Mouse (Mus musculus) neutrophil, adult 5-6 weeks (primary cell): Measurements from ENCODE around the gene Hdc. TPM values are rescaled to one million over a fixed set of nuclear protein-coding genes. Genes with fewer than 3 reads are reported as not detected.

Experiments
- ATAC-seq: fragments of 151-379, 151-347 bp; 2 replicates; pipeline ENCODE4 v1.8.0; 2017; ENCODE audit warnings: mild to moderate bottlenecking, moderate TSS enrichment; ENCODE audit not compliant: insufficient number of reproducible peaks, poor library complexity, low FRiP score, severe bottlenecking; ENCODE audit errors: extremely low read depth
- total RNA-seq: library from RNA; stranded (forward); fragments of 200-1000 nt; gene quantifications from 2 replicates; pipeline ENCODE4 v1.2.3, GENCODE M21; 2017

Gene Hdc
- total RNA-seq, 1 experiment from 2014 or later: 364 TPM

DNA sequence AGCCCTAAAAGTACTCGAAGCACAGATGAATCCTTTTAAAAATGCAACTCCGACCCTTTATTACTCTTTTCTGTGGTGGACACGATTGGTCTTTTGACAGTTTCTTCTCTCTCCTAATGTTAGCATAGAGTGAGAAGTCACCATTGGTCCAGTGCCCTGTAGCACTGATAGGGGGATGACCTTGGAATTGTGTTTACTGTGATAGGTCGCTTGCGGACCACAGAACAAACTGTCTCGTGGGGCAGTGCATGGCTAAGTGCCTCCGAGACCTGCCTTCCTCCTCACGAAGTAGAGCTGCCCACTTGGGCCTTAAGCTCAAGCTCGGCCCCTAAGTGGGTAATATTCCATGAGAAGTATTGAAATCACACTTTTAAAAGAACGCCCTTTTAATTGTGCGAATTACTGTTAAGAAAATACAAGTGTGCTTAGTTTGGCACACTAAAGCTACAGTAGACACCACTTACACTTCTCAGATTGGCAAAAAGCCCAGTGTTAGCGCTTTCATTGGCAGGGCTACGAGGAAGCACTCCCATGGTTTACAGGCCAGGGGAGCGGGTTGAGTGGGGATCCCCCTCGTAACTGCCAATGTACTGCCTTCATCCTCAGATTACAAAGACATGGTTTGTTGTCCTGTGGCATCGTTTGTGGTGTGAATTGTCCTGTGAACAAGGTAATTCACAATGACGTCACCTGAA, 55.5 kb downstream of the Hdc start:
- no peak for ATAC-seq

DNA sequence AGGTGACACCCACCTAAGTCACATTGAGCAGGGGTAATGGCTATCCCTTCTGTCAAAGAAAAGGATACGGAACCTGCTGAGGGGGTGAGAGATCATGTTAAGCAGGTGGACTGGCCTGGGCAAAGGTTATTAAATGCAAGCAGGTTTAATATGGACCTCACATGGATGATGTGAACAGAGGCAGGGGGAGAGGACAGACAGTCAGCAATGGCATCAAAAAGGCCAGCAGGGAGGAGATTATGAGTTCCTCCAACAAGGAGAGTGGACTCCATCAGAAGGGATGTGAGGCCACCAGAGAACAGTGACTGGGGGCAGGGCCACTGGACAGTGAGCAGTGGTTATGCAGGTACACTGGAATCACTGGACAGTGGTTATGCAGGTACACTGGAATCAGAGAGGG, 59.0 kb downstream of the Hdc start:
- ATAC-seq: no peak

DNA sequence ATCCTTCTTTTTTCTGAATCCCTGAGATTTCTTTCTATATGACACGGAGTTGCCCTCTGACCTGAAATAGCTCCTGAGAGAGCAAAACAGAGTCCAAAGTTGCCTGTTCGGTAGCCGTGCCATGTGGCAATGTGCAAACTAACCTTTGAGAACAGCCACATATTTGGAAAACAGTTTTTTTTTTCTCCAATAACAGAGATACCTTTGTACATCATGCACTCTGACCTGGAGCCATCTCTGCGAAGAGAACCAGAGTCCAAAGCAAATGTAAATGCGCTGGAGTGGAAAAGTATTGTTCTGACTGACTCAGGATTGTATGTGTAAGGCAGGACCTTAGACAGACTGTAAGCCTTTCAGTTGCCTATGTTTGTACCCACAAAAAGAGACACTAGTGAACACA, 63.6 kb downstream of the Hdc start:
- no peak for ATAC-seq

DNA sequence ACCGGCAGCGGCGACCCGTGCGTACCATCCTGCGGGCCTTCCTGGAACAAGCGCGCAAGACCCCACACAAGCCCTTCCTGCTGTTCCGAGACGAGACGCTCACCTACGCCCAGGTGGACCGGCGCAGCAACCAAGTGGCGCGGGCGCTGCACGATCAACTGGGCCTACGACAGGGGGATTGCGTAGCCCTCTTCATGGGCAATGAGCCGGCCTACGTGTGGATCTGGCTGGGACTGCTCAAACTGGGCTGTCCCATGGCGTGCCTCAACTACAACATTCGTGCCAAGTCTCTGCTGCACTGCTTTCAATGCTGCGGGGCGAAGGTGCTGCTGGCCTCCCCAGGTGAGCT, 65.8 kb downstream of the Hdc start:
- ATAC-seq: 0 out of 2 replicates have a peak, but pooled peaks have one; percentile 11

DNA sequence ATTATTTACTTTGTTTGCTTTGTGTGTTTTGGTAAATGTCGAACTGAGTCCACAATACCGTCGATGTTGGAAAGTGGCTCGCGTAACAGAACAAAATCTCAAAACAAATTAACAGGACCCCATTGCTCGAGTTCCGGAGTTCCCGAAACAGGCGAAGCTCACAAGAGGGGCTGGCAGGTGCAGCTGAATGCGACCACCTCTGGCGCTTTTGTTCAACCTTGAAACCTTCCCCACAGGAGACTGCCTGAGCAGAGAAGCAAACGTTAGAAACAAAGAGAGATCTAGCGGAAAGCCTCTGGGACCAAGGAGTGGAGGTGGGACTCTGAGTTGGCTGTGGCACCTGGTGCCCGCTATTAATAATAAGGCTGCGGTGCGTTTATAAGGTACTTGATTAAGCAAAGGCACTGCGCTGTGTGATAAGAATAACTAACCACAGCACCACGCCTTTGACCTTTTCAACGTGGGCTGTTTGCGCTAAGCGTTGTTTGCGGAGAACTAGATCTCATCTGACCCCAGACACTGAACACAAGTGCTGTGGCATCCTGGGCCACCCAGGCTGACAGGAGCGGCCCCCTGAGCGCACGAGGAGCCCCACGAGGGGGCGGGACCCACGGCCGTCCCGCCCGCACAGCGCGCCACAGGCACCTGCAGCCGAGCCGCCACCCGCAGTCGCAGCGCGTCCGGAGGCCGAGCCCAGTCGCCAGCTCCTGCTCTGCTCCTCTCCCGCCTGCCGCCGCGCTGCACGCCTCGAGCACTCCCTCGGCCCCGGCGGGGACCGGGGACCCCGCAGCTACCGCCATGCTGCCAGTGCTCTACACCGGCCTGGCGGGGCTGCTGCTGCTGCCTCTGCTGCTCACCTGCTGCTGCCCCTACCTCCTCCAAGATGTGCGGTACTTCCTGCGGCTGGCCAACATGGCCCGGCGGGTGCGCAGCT, 66.5 kb downstream of the Hdc start, which contains the start of gene Slc27a2:
TSS of gene Slc27a2 (plus strand) at position 51 of the 934 bp plus-strand sequence.
- 0 out of 2 replicates have a peak, but pooled peaks have one; percentile 6 for ATAC-seq

DNA sequence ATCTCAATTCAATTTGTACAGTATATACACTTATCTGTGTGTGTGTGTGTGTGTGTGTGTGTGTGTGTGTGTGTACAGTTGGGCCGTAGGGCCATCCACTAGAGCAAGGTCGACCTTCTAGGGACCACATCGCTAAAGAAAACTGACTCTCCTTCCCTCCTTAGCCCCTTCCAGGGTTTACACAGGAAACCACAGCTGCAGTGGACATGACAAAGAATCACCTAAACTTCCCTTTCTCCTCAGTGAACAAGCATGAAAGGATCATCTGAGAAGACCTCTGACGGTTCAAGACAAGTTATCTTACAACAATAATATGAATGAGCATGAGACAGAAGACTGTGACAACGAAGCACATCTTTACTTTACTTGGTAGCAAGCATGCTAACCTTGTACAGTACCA, 67.2 kb downstream of the Hdc start:
- no peak for ATAC-seq

DNA sequence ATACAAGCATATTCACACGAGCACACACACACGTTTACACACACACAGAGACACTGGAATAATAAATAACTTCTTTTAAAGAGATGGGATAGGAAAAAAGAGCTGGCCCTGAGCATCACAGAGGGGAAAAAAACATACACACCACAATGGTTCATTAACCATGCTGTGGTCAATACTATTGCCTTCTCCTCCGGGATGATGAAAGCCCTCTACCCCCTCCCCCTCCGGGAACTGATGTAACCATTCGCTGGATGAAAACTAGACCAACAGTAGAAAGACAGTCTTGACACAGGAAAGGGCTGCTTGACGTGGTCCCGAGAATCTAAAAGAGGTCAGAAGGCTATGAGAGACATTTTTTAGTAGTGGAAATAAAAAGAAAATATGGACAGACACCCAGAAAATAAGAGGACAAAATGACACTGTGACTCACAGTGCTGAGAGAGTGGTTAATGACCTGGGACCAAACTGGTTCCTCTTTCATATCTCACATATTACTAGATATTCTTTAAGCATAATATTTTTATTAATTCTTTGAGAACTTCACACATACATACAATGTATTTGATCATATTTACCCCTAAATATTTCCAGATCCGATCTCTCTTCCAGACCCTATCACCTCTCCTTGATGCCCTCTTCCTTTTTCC, 67.7 kb downstream of the Hdc start:
- ATAC-seq: no peak

DNA sequence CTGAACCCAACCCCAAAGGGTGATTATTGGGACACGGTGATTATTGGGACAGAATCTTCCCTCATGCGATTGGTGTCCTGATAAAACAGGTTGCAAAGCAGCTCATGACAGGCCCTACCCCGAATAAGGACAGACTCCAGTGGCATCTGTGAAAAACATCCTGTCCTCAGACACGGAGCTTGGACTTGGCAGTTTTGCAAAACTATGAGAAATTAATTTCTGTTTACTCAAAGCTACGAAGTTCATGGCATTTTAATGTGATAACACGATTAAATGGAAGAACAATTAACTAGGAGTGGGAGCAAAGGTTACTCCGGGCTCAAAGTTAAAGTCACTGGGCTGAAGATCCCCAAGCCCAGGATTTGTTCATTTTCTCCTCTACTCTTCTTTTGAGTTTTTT, 69.4 kb downstream of the Hdc start:
- no peak for ATAC-seq

DNA sequence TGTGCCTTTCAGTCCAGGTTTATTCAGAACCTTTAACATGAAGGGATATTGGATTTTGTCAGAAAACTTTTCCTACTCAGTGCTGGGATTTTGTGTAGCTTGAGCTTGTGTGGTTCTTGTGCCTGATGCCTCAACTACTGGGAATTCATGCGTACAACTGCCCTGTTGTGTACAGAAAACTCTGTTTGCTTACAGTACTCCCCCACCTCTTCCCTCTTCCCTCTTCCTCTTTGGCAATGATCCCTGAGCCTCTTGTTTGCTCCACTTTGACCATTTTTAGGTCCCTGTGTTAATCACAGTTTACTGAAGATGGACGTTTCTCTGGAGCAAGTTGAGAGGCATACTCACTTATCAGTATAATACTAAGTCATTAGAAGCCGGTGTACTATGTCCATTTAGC, 72.7 kb downstream of the Hdc start:
- no peak for ATAC-seq

DNA sequence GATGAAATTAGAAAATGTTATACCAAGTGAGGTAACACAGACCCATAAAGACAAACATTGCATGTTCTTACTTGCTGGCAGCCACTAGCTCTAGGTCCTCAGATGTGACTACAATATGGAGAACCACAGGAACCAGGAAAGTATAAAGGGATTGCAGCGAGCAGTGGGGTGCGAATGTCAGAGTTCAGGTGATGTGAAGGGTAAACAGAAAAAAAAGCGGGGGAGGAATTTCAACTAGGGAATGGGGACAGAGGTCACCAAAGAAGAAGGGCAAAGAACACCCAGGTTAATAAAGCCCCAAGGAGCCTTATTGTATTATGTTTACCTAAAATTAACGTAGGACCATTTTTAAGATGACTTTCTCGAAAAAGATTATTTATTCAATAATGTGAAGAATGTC, 73.8 kb downstream of the Hdc start:
- no peak for ATAC-seq

Other genes starting within 250 kb of the Hdc start
- gene Atp8b4, start 118.6 kb downstream of the Hdc start, total RNA-seq: 64.2 and 76.6 TPM in 2 replicates
- 1.4 and 2.8 TPM in 2 replicates for gene Slc27a2, start 66.9 kb downstream of the Hdc start, total RNA-seq
- 45.4 and 51.4 TPM in 2 replicates for gene Gabpb1, start 57.0 kb upstream of the Hdc start, total RNA-seq
- 68.1 and 79.6 TPM in 2 replicates for gene Usp8, start 88.0 kb upstream of the Hdc start, total RNA-seq
- not detected in 2 replicates for gene Usp50, start 164.2 kb upstream of the Hdc start, total RNA-seq